Mouse (Mus musculus): ENCODE results near the gene Nkapl.

GRCm38 (mm10) chr13:21417298-21418010 lies 50.9 kb downstream of the Nkapl start:
- no peak for TF ChIP-seq CTCF (IDR thresholded peaks at IDR 0.05)
- TF ChIP-seq EP300 (IDR thresholded peaks at IDR 0.05), result no peak
